Mouse (Mus musculus) adrenal gland, postnatal 25 days (tissue): Measurements from ENCODE around the gene Acp4. TPM values are rescaled to one million over a fixed set of nuclear protein-coding genes. Genes with fewer than 3 reads are reported as not detected.
"Not testable (repeated sequence)": the region's sequence is repeated elsewhere in the genome, so short reads cannot be mapped to it uniquely, and the experiment has no call there.

Experiments used
- DNase-seq: peaks from one replicate; pipeline ENCODE4 v3.0.0; 2021; ENCODE audit warnings: mixed read lengths
- total RNA-seq: library from RNA; stranded (reverse); gene quantifications from 2 replicates; pipeline ENCODE4 v1.2.3, GENCODE M21; 2021

Acp4 gene
- total RNA-seq, 1 experiment from 2014 or later = not detected

- DNase-seq = peak; percentile 91
Observed at GRCm38 (mm10) chr7:44262791-44263643, 5.8 kb upstream of the Acp4 start.

- no peak for DNase-seq
Observed at GRCm38 (mm10) chr7:44261147-44261546, 4.0 kb upstream of the Acp4 start, which contains the start of gene Gm15517. Gene Gm15517, plus strand, starts transcription at chr7:44261447.

GRCm38 (mm10) chr7:44260410-44260809 is 3.2 kb upstream of the Acp4 start:
- DNase-seq = no peak

GRCm38 (mm10) chr7:44254930-44255329 is 2.2 kb downstream of the Acp4 start:
- DNase-seq = no peak

GRCm38 (mm10) chr7:44253023-44253616 is 4.1 kb downstream of the Acp4 start:
- no peak for DNase-seq

GRCm38 (mm10) chr7:44250732-44251275 is 6.4 kb downstream of the Acp4 start:
- peak; percentile 67 for DNase-seq

- no peak for DNase-seq
Observed at GRCm38 (mm10) chr7:44249248-44249647, 7.9 kb downstream of the Acp4 start.

GRCm38 (mm10) chr7:44247971-44248370 is 9.2 kb downstream of the Acp4 start:
- no peak for DNase-seq

GRCm38 (mm10) chr7:44246984-44247470 is 10.2 kb downstream of the Acp4 start:
- no peak for DNase-seq

- peak; percentile 90 for DNase-seq
Observed at GRCm38 (mm10) chr7:44246055-44246983, 10.9 kb downstream of the Acp4 start, which contains the start of the genes 1700028J19Rik and 2410002F23Rik. Gene 1700028J19Rik, minus strand, starts transcription at chr7:44246695. Gene 2410002F23Rik, plus strand, starts transcription at chr7:44246722.

- no peak for DNase-seq
Observed at GRCm38 (mm10) chr7:44244080-44244479, 13.1 kb downstream of the Acp4 start.

- no peak for DNase-seq
Observed at GRCm38 (mm10) chr7:44241163-44241562, 16.0 kb downstream of the Acp4 start.

- no peak for DNase-seq
Observed at GRCm38 (mm10) chr7:44240712-44241111, 16.5 kb downstream of the Acp4 start.

- no peak for DNase-seq
Observed at GRCm38 (mm10) chr7:44239913-44240312, 17.3 kb downstream of the Acp4 start.

- no peak for DNase-seq
Observed at GRCm38 (mm10) chr7:44235909-44236308, 21.3 kb downstream of the Acp4 start, which contains the start of gene Gm36864. Gene Gm36864, plus strand, starts transcription at chr7:44236177.

- DNase-seq = no peak
Observed at GRCm38 (mm10) chr7:44225076-44225475, 32.1 kb downstream of the Acp4 start, which contains the start of gene Klk1. Gene Klk1, plus strand, starts transcription at chr7:44225360.

- DNase-seq = not testable (repeated sequence)
Observed at GRCm38 (mm10) chr7:44222335-44222734, 34.8 kb downstream of the Acp4 start.

- not testable (repeated sequence) for DNase-seq
Observed at GRCm38 (mm10) chr7:44221601-44222000, 35.6 kb downstream of the Acp4 start.

- no peak for DNase-seq
Observed at GRCm38 (mm10) chr7:44215645-44216044, 41.5 kb downstream of the Acp4 start, which contains the start of gene Klk1b5. Gene Klk1b5, plus strand, starts transcription at chr7:44215945.

- DNase-seq = no peak
Observed at GRCm38 (mm10) chr7:44208307-44208706, 48.9 kb downstream of the Acp4 start.

GRCm38 (mm10) chr7:44207135-44207534 is 50.0 kb downstream of the Acp4 start, which contains the start of gene Klk1b4:
Gene Klk1b4, plus strand, starts transcription at chr7:44207435.
- DNase-seq = not testable (repeated sequence)
